8 mouse cellular contexts compared by ENCODE assay signal in genomic region chr5:100030069-100030468, GRCm38 (mm10). TPM values are rescaled to one million over a fixed set of nuclear protein-coding genes. Genes with fewer than 3 reads are reported as not detected.
DNase-seq lines count a peak whose midpoint lies in the region; ATAC-seq and TF ChIP-seq lines count a peak whose summit lies in the region.

No protein-coding gene starts in this region.

- no peak for TF ChIP-seq CTCF in lung, adult 2 months (IDR thresholded peaks at IDR 0.05; ENCODE audit: insufficient read depth, low read length)

- H3K4me1 ChIP-seq in lung, adult 2 months (ENCODE audit: control insufficient read depth, insufficient read depth, low read length) = peaks cover 6% of the 10 kb centered on the region
- no peaks in the 10 kb centered on the region for H3K4me1 ChIP-seq in intestine, embryonic 14.5 days (replicated peaks; ENCODE audit: control insufficient read depth, insufficient read depth, low read length)
- peaks cover 16% of the 10 kb centered on the region for H3K4me1 ChIP-seq in neural tube, embryonic 15.5 days

- no peak for TF ChIP-seq POLR2A in lung, adult 2 months (IDR thresholded peaks at IDR 0.05; ENCODE audit: borderline replicate concordance, extremely low read depth, low read depth, low read length)

- H3K36me3 ChIP-seq in intestine, embryonic 14.5 days (ENCODE audit: control insufficient read depth, insufficient read depth, low read length) = peaks cover 35% of the 10 kb centered on the region
- peaks cover 40% of the 10 kb centered on the region for H3K36me3 ChIP-seq in neural tube, embryonic 15.5 days

- no peaks in the 10 kb centered on the region for H3K27me3 ChIP-seq in intestine, embryonic 14.5 days (replicated peaks; ENCODE audit: control insufficient read depth, insufficient read depth, low read length)
- no peaks in the 10 kb centered on the region for H3K27me3 ChIP-seq in neural tube, embryonic 15.5 days (replicated peaks)

- 12% methylated on average over 6 of the region's 6 CpGs for WGBS in lung, adult 2 months
- 15% methylated on average over 6 of the region's 6 CpGs for WGBS in intestine, embryonic 14.5 days
- WGBS in neural tube, embryonic 15.5 days = 17% methylated on average over 6 of the region's 6 CpGs

- H3K4me3 ChIP-seq in lung, adult 2 months (replicated peaks; ENCODE audit: extremely low read depth, low read depth, low read length) = no peak overlapping the region
- no peak overlapping the region for H3K4me3 ChIP-seq in intestine, embryonic 14.5 days (ENCODE audit: low read depth, low read length)
- no peak overlapping the region for H3K4me3 ChIP-seq in neural tube, embryonic 15.5 days (replicated peaks)

- H3K27ac ChIP-seq in intestine, embryonic 14.5 days (ENCODE audit: low read depth) = no peak overlapping the region; the same call in 1 of the 2 replicates
- peak overlapping the region; percentile 25; the same call in 1 of the 2 replicates for H3K27ac ChIP-seq in neural tube, embryonic 15.5 days (replicated peaks)

- peak; percentile 19 for DNase-seq in cerebellum, adult 9-10 months
- no peak for DNase-seq in cerebellum, postnatal 4 days (ENCODE audit: low spot score in 2 of 2)
- DNase-seq in lung, adult 18-20 months = peak; percentile 11 to 20
- DNase-seq in lung, adult 2 months = no peak
- DNase-seq in intestine, embryonic 14.5 days (ENCODE audit: low spot score) = peak; percentile 68
- DNase-seq in adrenal gland, adult 2 months = no peak
- DNase-seq in B cell, adult 2 months = no peak

- no peaks in the 10 kb centered on the region for H3K9me3 ChIP-seq in intestine, embryonic 14.5 days (ENCODE audit: control insufficient read depth, low read length)
- H3K9me3 ChIP-seq in neural tube, embryonic 15.5 days (replicated peaks) = no peaks in the 10 kb centered on the region

- peak; percentile 62 for ATAC-seq in intestine, embryonic 14.5 days (replicated peaks; ENCODE audit: low FRiP score, low TSS enrichment, low read depth)
- ATAC-seq in neural tube, embryonic 15.5 days (ENCODE audit: low FRiP score) = peak; percentile 63

- H3K4me2 ChIP-seq in intestine, embryonic 14.5 days (ENCODE audit: low read length) = no peak overlapping the region; the same call in 1 of the 2 replicates
- no peak overlapping the region for H3K4me2 ChIP-seq in neural tube, embryonic 15.5 days

- no peak overlapping the region for H3K9ac ChIP-seq in intestine, embryonic 14.5 days (ENCODE audit: low read length)
- no peak overlapping the region for H3K9ac ChIP-seq in neural tube, embryonic 15.5 days (replicated peaks)

RNA-seq across cellular contexts. Expression of gene Hnrnpdl, which starts 9.4 kb away (rescaled TPM):
- polyA plus RNA-seq in lung, adult 2 months (2012; rRNA removed) = 54.2 and 74.0 TPM in 2 replicates
- 171 and 192 TPM in 2 replicates for polyA plus RNA-seq in intestine, embryonic 14.5 days (2014; fragmentation: Nextera tagmentation; extraction: Ambion mirVana)
- polyA plus RNA-seq in neural tube, embryonic 15.5 days (2015; fragmentation: Nextera tagmentation; extraction: Ambion mirVana) = 172 and 181 TPM in 2 replicates
- total RNA-seq in adrenal gland, adult 2 months (2021) = 100 to 1,000 TPM; 100 to 114 TPM
- polyA plus RNA-seq in adrenal gland, adult 2 months (2012; rRNA removed) = 70.4 and 79.3 TPM in 2 replicates

RNA-seq across cellular contexts. Expression of gene Enoph1, which starts 9.7 kb away (rescaled TPM):
- polyA plus RNA-seq in lung, adult 2 months (2012; rRNA removed) = 33.1 and 34.0 TPM in 2 replicates
- polyA plus RNA-seq in intestine, embryonic 14.5 days (2014; fragmentation: Nextera tagmentation; extraction: Ambion mirVana) = 49.8 and 51.7 TPM in 2 replicates
- polyA plus RNA-seq in neural tube, embryonic 15.5 days (2015; fragmentation: Nextera tagmentation; extraction: Ambion mirVana) = 52.3 and 53.4 TPM in 2 replicates
- 10 to 100 TPM; 26.5 to 35.8 TPM for total RNA-seq in adrenal gland, adult 2 months (2021)
- polyA plus RNA-seq in adrenal gland, adult 2 months (2012; rRNA removed) = 54.3 and 58.6 TPM in 2 replicates

RNA-seq across cellular contexts. Expression of gene 4930524J08Rik, which starts 51.2 kb away (rescaled TPM):
- polyA plus RNA-seq in lung, adult 2 months (2012; rRNA removed) = 1.1 and 1.7 TPM in 2 replicates
- polyA plus RNA-seq in intestine, embryonic 14.5 days (2014; fragmentation: Nextera tagmentation; extraction: Ambion mirVana) = 1.6 and 3.2 TPM in 2 replicates
- polyA plus RNA-seq in neural tube, embryonic 15.5 days (2015; fragmentation: Nextera tagmentation; extraction: Ambion mirVana) = 2.3 TPM in 2 replicates
- total RNA-seq in adrenal gland, adult 2 months (2021) = 1 to 10 TPM in 1 of 2 experiments, under 1 TPM in 1; 0.86 to 1.8 TPM
- polyA plus RNA-seq in adrenal gland, adult 2 months (2012; rRNA removed) = 2.9 and 4.8 TPM in 2 replicates

RNA-seq across cellular contexts. Expression of gene Hnrnpd, which starts 51.3 kb away (rescaled TPM):
- polyA plus RNA-seq in lung, adult 2 months (2012; rRNA removed) = 28.5 and 46.0 TPM in 2 replicates
- polyA plus RNA-seq in intestine, embryonic 14.5 days (2014; fragmentation: Nextera tagmentation; extraction: Ambion mirVana) = 142 and 148 TPM in 2 replicates
- polyA plus RNA-seq in neural tube, embryonic 15.5 days (2015; fragmentation: Nextera tagmentation; extraction: Ambion mirVana) = 128 and 147 TPM in 2 replicates
- total RNA-seq in adrenal gland, adult 2 months (2021) = 100 to 1,000 TPM in 1 of 2 experiments, 10 to 100 TPM in 1; 82.6 to 161 TPM
- polyA plus RNA-seq in adrenal gland, adult 2 months (2012; rRNA removed) = 50.5 and 52.5 TPM in 2 replicates

Comparison
In these comparisons a context has a peak if more than half of its experiments do, and no peak if none do; other contexts are left out.
1. DNase-seq: peak in cerebellum, adult 9-10 months (single experiment), lung, adult 18-20 months (2 of 2) and intestine, embryonic 14.5 days (single experiment); none in cerebellum, postnatal 4 days (0 of 2), lung, adult 2 months (single experiment), adrenal gland, adult 2 months (single experiment) and B cell, adult 2 months (0 of 2).